Mouse (Mus musculus): Measurements from ENCODE around the gene Snx4. TPM values are rescaled to one million over a fixed set of nuclear protein-coding genes. Genes with fewer than 3 reads are reported as not detected.

The Snx4 gene
- total RNA-seq, 1 experiment from 2014 or later = 63.6 TPM

DNA sequence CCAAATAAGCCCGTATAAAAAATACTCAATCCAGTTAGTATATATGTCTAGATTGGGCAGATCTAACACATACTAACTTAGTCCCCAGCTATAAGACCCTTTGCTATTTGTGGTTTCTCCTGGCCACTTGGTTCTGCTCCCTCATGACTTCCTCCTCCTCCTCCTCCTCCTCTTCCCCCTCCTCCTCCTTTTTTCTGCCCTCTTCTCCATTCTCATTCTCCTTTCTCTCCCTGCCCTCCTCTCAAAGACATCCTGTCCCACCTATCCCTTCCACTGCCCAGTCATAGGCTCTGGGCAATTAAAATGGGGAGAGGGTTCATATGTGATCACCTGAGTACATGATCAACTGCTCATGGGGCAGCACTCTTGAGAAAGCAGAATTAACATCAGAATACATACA lies 10.9 kb downstream of the Snx4 start:
- ATAC-seq (replicated peaks; ENCODE audit: low read depth, poor library complexity, severe bottlenecking) = 0 out of 2 replicates have a peak, but pooled peaks have one; percentile 7

DNA sequence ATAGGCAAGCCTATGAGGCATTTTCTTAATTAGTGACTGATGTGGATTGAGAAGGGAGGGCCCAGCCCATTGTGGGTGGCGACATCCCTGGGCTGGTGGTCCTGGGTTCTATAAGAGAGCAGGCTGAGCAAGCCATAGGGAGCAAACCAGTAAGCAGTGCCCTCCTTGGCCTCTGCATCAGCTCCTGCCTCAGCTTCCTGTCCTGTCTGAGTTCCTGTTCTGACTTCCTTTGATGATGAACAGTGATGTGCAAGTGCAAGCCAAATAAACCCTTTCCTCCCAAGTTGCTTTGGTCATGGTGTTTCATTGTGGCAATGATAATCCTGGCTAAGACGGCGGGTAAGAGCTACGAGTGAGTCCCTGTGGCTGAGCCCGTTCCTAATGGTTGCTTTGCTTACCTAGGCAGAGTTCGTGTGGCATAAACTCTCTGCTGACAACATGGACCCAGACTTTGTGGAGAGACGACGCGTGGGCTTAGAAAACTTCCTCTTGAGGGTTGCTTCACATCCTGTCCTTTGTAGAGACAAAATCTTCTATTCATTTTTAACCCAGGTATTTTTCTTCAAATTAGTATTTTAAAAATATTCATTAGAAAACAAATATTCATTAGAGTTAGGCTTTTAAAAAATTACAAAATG lies 16.5 kb downstream of the Snx4 start:
- no peak for ATAC-seq (replicated peaks; ENCODE audit: low read depth, poor library complexity, severe bottlenecking)

DNA sequence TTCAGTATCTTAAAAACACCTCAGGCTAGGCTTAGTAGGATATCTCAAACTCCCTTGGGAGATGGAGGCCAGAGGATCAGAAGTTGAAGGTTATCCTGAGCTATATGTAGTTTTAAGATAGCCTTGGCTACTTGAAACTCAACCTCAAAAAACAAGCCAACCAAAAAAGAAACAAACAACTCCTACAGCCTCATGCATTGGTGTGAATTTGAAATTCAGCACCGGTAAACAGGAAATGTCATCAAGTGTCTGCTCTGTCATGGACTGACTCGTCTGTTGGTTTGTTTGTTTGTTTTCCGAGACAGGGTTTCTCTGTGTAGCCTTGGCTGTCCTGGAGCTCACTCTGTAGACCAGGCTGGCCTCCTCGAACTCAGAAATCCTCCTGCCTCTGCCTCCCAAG lies 20.6 kb downstream of the Snx4 start:
- no peak for ATAC-seq (replicated peaks; ENCODE audit: low read depth, poor library complexity, severe bottlenecking)

DNA sequence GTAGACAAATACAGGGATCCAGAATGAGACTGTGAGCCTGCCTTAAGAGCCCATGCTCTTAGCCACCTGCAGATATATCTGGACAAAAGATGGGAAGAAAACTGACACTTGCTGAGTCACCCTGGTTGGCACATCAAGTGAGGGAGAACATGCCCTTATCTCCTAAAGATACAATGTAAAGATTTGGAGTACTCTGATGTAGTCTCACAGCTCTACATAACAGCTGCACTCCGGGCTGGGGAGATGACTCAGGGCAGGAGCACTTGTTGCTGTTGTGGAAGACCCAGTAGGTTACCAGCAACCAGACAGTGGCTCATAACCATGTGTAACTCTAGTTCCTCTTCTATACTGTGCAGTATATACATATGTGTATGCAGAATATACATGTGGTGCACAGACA lies 31.8 kb downstream of the Snx4 start:
- no peak for ATAC-seq (replicated peaks; ENCODE audit: low read depth, poor library complexity, severe bottlenecking)

DNA sequence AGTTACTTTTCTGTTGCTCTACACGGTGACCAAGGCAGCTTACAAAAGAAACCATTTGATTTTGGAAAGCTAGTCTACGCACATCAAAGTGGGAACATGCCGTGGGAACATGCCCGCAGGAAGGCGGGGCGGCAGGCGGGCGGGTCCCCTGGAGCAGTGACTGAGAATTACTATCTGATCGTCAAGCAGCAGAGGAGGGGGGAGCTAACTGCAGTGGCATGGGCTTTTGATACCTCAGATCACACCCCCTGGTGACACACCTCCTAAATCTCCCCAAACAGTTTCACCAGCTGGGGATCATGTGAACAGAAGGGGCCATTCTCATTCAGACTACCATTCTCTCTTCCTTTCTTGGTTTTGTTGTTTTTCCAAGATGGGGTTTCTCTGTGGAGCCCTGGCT lies 37.3 kb downstream of the Snx4 start:
- no peak for ATAC-seq (replicated peaks; ENCODE audit: low read depth, poor library complexity, severe bottlenecking)

DNA sequence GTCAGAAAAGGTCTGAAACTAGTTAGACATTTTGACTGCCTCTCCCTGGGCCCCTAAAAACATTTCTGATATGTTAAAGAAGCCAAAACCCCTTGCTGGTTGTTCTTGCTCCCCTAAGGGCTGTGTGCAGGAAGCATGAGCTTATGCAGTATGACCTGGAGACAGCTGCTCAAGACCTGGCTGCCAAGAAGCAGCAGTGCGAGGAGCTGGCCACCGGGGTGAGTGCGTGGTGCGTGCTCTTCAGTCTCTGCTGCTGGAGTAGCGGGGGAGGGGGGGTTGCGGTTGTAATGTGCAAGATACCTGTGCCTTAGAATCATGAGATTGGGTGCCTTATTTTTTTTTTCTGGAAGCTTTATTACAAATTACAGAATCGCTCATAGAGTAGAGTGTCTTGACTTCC lies 38.7 kb downstream of the Snx4 start:
- no peak for ATAC-seq (replicated peaks; ENCODE audit: low read depth, poor library complexity, severe bottlenecking)

DNA sequence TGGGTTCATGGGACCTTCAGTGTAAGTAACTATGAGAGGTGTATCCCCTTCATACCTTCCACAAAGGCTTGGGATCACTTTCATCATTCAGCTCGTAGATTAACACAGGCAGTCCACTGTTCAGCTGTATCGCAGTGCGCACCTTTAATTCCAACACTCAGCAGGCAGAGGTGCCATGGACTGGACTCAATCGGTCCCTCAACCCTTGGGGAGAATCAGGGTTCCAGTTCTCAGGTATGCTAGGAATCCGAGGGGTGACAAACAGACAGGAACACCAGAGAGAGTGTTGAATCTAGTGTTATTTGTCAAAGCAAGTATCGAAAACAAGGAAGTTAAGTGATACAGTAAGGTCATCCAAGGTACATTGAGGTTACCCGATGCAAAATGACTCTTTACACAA lies 41.0 kb downstream of the Snx4 start:
- no peak for ATAC-seq (replicated peaks; ENCODE audit: low read depth, poor library complexity, severe bottlenecking)

DNA sequence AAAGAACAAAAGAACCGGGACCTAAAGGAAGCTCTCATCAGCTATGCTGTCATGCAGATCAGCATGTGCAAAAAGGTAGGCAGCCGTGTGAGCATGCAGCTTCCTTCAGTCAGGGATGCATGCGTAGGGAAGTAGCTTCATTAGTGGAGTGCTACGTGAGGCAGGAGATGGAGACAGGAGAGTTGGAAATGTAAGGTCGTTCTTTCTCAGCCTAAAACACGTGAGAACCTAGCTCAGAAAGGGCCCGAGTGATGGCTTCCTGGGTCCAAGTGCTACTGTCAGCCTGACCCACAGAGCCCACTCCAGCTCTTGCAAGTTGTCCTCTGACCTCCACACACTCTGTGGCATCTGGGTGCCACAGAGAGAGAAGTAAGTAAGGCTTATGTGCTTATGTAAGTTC lies 43.4 kb downstream of the Snx4 start:
- ATAC-seq (replicated peaks; ENCODE audit: low read depth, poor library complexity, severe bottlenecking) = no peak

DNA sequence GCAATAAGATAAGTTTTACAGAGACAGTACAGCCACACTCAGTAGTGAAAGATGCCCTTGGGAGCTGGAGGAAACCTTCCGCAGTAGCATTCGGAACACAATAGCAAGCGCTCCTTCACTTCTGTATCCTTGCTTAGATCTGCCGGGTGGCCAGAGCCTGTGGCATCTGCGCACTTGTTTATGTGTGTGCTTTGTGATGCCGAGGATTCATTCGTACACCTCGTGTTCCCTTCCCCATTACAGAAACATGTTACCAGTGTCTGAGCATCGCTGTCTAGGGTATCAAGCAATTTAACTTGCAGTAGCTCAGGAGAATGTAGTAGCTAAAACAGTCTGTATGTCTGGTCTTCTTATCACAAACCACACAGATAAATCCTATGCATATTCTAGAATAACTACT lies 44.1 kb downstream of the Snx4 start:
- no peak for ATAC-seq (replicated peaks; ENCODE audit: low read depth, poor library complexity, severe bottlenecking)

DNA sequence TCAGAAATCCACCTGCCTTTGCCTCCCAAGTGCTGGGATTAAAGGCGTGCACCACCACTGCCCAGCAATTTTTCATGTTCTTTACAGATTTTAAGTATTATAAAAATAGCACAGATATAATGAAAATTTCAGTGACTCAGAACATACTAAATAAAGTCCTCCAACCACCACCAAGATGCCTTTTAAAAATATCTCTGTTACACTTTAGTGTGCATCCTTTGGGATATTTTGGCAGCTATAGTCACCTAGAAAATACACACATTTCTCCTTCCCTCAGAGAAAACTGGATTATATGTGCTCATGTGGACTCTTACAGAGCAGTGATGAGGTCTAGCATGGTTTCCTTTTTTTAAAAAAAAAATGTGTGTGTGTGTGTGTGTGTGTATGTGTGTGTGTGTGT lies 46.3 kb downstream of the Snx4 start:
- no peak for ATAC-seq (replicated peaks; ENCODE audit: low read depth, poor library complexity, severe bottlenecking)

DNA sequence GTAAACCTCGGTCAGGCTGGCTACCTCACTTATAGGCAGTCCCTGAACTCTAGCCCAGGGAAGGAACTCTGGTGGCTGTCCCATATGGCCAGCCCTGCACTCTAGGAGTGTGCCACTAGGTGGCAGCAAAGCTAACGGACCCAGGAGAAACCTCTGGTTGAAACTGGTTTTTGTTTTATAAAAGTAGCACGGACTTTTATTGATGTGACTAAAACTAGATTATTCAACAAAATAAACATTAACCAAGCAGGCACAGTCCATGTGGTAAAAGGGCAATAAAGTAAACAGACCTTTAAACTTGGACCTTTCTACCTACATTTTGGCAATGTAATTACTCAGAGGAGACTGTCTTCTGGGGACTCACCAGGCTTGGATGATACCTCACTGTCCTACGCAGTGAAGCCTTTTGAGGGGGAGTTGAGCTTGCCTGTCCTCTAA lies 55.4 kb downstream of the Snx4 start:
- ATAC-seq (replicated peaks; ENCODE audit: low read depth, poor library complexity, severe bottlenecking) = peak; percentile 90

DNA sequence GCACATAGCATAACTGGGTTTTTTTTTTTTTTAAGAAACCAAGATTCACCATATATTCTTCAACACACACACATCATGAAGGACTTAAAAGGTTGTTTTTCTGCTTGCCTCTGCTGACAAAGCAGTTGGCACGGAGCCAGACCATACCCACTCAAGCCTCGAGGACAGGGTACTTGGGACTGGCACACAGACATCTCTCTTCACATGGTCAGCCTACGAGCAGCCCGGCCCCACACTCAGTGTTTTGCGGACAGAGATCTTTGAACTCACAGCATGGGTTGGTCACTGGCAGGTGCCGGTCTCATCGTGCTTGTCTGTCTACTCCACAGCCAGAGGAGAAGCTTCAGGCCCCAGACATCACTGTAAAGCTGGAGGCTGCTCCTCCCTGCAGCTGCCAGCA lies 56.5 kb downstream of the Snx4 start:
- ATAC-seq (replicated peaks; ENCODE audit: low read depth, poor library complexity, severe bottlenecking) = no peak

DNA sequence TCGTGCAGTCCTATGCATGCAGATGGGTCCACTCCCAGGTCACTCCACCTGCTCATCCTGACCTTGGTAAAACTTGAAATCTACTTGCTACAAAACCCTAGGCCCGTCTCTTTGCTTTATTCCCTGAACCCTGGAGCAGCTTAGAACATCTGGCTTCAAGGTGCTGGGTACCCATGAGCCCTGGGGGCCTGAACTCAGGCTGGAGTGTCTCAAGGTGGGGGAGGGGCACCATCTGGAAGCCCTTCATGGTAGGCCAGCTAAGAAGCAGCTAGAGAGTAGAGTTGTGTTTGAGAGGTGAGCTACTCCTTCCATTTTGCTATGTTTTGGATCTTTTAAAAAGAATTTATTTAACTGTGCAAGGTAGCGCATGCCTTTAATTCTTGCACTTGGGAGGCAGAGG lies 57.8 kb downstream of the Snx4 start:
- no peak for ATAC-seq (replicated peaks; ENCODE audit: low read depth, poor library complexity, severe bottlenecking)

DNA sequence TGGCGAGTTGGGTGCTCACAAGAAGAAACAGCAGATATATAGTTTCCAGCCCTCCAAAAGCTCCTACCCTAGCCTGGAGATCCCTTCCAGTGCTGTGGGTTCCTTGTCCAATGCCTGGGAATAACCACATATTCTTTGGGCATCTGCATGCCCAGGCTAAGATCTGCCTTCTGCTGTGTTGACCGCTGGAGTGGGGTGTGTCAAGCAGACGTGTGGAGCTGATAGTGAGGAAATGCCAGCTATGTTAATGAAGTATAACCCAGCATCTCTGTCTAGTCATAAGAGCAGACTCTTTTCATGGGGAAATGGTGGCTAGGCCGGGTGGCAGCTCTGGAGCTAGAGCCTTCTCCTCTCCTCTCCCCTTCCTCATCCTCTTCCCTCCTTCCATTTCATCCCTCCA lies 64.4 kb downstream of the Snx4 start:
- ATAC-seq (replicated peaks; ENCODE audit: low read depth, poor library complexity, severe bottlenecking) = no peak

DNA sequence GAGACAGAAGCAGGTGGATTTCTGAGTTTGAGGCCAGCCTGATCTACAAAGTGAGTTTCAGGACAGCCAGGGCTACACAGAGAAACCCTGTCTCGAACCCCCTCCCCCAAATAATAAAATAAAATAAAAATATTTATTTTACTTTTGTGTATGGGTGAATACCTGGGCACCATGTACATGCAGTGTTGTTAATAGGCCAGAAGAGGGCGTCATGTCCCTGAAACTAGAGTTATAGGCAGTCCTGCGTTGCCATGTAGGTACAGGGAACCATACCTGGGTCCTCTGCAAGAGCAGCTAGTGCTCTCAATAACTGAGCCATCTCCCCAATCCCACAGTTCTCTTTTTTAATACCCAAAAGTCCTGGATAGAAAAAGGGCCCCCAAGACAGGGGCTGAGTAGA lies 66.4 kb downstream of the Snx4 start:
- ATAC-seq (replicated peaks; ENCODE audit: low read depth, poor library complexity, severe bottlenecking) = no peak

DNA sequence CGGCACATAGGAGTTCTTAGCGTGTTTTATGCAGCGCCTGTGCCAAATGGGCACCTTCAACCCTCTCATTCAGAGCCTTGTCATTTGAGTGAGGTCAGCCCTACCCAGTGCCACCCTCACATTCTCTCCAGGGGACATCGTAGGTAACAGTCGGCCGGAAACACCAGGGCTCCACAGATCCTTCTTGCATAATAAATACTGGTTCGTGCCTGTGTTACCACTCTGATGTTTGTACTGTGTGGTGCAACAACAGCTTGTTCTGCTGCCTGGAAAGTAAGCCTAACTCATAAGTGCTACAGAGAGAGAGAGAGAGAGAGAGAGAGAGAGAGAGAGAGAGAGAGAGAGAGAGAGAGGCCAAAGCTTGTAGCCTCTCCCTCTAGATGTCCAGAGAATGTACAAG lies 66.8 kb downstream of the Snx4 start:
- ATAC-seq (replicated peaks; ENCODE audit: low read depth, poor library complexity, severe bottlenecking) = no peak

DNA sequence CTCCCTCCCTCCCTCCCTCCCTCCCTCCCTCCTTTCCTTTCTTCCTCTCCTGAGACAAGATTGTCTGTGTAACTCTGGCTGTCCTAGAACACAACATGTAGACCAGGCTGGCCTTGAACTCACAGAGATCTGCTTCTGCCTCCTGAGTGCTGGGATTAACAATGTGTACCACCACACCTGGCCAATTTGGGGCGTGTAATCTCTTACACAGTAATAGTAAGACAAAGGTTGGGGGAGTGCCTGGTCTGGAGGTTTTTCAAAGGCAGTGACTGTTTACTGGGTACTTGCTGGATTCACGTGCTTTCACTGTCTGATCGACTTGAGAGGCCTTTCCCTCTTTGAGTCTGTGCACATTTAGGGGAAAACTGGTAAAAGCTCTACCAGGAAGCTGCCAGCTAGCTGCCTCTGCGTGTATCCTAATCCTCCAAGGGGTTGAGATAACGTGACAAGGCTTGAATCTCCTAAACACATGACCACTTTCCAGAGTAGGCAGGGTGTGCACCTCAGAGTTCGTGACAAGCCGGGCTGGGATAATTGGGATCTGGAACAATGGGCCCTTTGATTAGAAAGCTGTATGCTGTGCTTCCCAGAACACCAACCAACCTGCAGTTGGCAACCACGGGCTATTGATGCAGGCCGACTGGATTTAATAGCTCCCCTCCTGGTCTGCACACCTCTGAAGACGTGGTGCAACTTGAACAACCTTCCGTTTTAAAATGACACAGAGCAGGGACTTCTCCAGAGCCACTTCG lies 74.6 kb downstream of the Snx4 start:
- ATAC-seq (replicated peaks; ENCODE audit: low read depth, poor library complexity, severe bottlenecking) = no peak

DNA sequence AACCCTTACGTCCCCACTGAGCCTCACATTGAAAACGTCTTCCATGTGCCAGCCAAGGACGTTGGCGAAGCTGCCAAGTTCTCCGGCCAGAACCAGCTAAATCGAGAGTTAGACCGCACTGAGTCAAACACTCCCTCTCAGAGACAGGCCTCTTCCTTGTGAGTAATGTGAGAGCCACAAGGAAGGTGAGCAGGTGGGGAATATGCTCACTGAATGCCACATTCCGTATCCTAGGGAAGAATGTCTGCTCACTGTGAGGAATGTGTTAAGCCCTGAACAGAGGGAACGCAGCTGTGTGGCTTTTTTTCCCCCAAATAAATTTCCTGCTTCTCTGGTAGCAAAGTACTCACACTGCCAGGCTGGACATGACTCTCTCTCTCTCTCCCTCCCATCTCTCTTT lies 75.3 kb downstream of the Snx4 start:
- no peak for ATAC-seq (replicated peaks; ENCODE audit: low read depth, poor library complexity, severe bottlenecking)

DNA sequence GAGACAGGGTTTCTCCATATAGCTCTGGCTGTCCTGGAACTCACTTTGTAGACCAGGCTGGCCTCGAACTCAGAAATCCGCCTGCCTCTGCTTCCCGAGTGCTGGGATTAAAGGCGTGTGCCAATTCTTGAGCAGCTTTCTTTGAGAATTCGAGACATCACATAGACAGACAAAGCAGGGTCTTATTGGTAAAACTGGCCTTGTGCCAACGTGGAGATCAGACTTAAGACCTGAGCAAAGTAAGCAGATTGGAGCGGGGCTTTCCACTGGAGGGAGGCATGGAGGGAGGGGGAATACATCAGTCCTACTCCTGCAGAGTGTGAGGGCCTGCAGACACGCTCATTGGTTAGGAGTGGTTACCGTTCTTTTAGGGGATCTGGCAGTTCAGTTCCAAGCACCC lies 75.9 kb downstream of the Snx4 start:
- ATAC-seq (replicated peaks; ENCODE audit: low read depth, poor library complexity, severe bottlenecking) = no peak

DNA sequence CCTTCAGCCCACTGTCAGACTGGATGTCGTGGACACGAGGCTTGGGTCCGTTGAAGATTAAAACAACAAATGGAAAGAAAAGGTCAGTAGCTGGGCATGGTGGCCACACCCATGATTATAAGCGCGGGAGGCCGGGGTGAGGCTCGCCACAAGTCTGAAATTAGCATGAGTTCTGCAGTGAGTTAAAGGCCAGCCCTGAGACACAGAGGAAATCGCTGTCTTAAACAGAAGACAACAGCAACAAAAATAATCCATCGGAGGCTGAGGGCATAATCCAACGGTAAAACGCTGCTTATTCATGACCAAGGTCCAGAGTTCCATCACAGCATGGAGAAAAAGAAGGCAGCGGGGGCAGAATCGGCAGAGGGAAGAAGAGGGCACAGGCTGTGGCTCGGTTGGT lies 81.8 kb downstream of the Snx4 start:
- ATAC-seq (replicated peaks; ENCODE audit: low read depth, poor library complexity, severe bottlenecking) = no peak

DNA sequence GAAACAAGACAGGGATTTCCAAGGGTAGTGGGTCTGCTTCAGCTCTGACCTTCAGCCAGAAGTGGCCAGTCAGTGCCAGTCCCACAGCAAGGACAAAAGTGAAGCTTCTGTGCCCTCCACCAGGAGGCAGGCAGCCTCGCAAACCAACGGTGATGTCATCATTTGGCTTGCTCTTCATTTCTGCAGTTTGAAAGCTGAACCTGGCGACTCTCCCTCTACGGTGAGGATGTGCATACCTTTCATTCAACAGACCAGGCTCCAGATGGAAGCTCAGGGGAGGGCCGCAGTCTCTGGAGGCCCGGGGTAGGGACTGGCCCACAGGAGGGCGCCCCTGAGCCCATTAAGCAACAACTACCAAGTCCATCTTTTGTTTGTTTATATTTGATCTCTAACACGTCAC lies 85.9 kb downstream of the Snx4 start:
- ATAC-seq (replicated peaks; ENCODE audit: low read depth, poor library complexity, severe bottlenecking) = peak; percentile 58

DNA sequence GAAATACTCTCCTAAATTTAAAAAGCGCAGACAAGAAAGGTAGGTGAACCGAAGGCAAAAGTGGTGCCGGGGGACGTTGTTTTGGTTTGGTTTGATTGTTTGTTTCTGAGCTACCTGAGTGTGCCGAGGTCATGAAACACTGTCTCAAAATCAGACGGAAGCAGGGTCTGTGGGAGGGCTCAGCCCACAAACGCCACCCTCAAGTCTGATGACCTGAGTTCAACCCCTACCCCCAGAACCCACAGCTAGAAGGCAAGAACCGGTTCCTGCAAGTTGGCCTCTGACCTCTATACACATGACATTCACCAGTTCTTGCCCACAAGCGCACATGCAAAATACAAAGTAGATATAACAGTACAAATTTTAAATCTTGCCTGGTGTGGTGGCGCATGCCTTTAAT lies 86.4 kb downstream of the Snx4 start:
- ATAC-seq (replicated peaks; ENCODE audit: low read depth, poor library complexity, severe bottlenecking) = no peak
